Mouse (Mus musculus) MEL (cell line): Measurements from ENCODE around the gene Aplp2. TPM values are rescaled to one million over a fixed set of nuclear protein-coding genes. Genes with fewer than 3 reads are reported as not detected.

ENCODE experiments used
- DNase-seq: peaks from one replicate; pipeline ENCODE4 v3.0.0; 2011; ENCODE audit warnings: low read depth, low spot score
- H3K27ac ChIP-seq: 2 replicates; pipeline ENCODE4 v1.5.1; 2012; ENCODE audit warnings: low read depth, mild to moderate bottlenecking, control low read depth, low read length, moderate library complexity; ENCODE audit not compliant: control insufficient read depth
- H3K27me3 ChIP-seq, 2 experiments: fragments of 150-350 bp in 1 of 2; sonication (generic) in 1 of 2; 2 replicates each; pipeline ENCODE4 v1.6.1; 2012; ENCODE audit warnings: low read length in 2 of 2, mild to moderate bottlenecking in 2 of 2, improper control_type of control experiment in 1 of 2, moderate library complexity in 1 of 2; ENCODE audit not compliant: insufficient read depth in 2 of 2, control insufficient read depth in 1 of 2
- H3K36me3 ChIP-seq, 2 experiments: 2 replicates each; pipeline ENCODE4 v1.6.1; 2012 to 2014; ENCODE audit warnings: low read length in 2 of 2, improper control_type of control experiment in 1 of 2, inconsistent platforms in 1 of 2, mild to moderate bottlenecking in 1 of 2; ENCODE audit not compliant: insufficient read depth in 2 of 2, control insufficient read depth in 1 of 2
- H3K4me1 ChIP-seq, 2 experiments: fragments of 150-350 bp in 1 of 2; sonication (generic) in 1 of 2; 2 replicates each; pipeline ENCODE4 v1.6.1; 2012; ENCODE audit warnings: low read length in 2 of 2, improper control_type of control experiment in 1 of 2, mild to moderate bottlenecking in 1 of 2; ENCODE audit not compliant: insufficient read depth in 2 of 2, control insufficient read depth in 1 of 2
- H3K4me3 ChIP-seq, 2 experiments: fragments of 150-350 bp in 1 of 2; sonication (generic) in 1 of 2; 2 replicates each; pipeline ENCODE4 v1.5.1; 2012; ENCODE audit warnings: low read depth in 2 of 2, low read length in 2 of 2, mild to moderate bottlenecking in 2 of 2, moderate library complexity in 2 of 2, control low read depth in 1 of 2, improper control_type of control experiment in 1 of 2; ENCODE audit not compliant: control insufficient read depth in 1 of 2, insufficient read depth in 1 of 2
- H3K79me2 ChIP-seq: 2 replicates; pipeline ENCODE4 v1.6.1; 2012; ENCODE audit warnings: mild to moderate bottlenecking, low read length, moderate library complexity; ENCODE audit not compliant: control insufficient read depth, poor library complexity, insufficient read depth
- H3K9ac ChIP-seq: 2 replicates; pipeline ENCODE4 v1.6.1; 2012; ENCODE audit warnings: low read depth, mild to moderate bottlenecking, control low read depth, low read length, moderate library complexity; ENCODE audit not compliant: control insufficient read depth, poor library complexity, severe bottlenecking
- H3K9me3 ChIP-seq: fragments of 150-350 bp; sonication (generic); replicated peaks from 2 replicates; pipeline ENCODE4 v1.6.1; 2012; ENCODE audit warnings: mild to moderate bottlenecking, low read length, improper control_type of control experiment, moderate library complexity; ENCODE audit not compliant: insufficient read depth
- CHD1 ChIP-seq: IDR thresholded peaks from 2 replicates; pipeline ENCODE4 v1.6.1; 2012; ENCODE audit warnings: low read depth, mild to moderate bottlenecking, inconsistent platforms, low read length, improper control_type of control experiment
- CHD2 ChIP-seq: IDR thresholded peaks from 2 replicates; pipeline ENCODE4 v1.6.1; 2011; ENCODE audit warnings: low read length, improper control_type of control experiment
- CTCF ChIP-seq, 3 experiments: IDR thresholded peaks in 2 of 3; conservative IDR thresholded peaks in 1 of 3; 2 replicates each; pipeline ENCODE4 v1.5.1; 2011 to 2012; ENCODE audit warnings: low read length in 3 of 3, low read depth in 2 of 3, mild to moderate bottlenecking in 2 of 3, improper control_type of control experiment in 1 of 3, inconsistent platforms in 1 of 3, mixed read lengths in 1 of 3, moderate library complexity in 1 of 3; ENCODE audit not compliant: control insufficient read depth in 1 of 3, insufficient read depth in 1 of 3, poor library complexity in 1 of 3, severe bottlenecking in 1 of 3
- E2F4 ChIP-seq: IDR thresholded peaks from 2 replicates; pipeline ENCODE4 v1.6.1; 2011; ENCODE audit warnings: low read depth, low read length, improper control_type of control experiment, borderline replicate concordance
- ELF1 ChIP-seq: IDR thresholded peaks from 2 replicates; pipeline ENCODE4 v1.6.1; 2014; ENCODE audit warnings: low read depth, mild to moderate bottlenecking, inconsistent platforms, low read length, improper control_type of control experiment, moderate library complexity
- ETS1 ChIP-seq: IDR thresholded peaks from 2 replicates; pipeline ENCODE4 v1.6.1; 2012; ENCODE audit warnings: low read depth, mild to moderate bottlenecking, inconsistent platforms, low read length, improper control_type of control experiment, moderate library complexity
- GABPA ChIP-seq: IDR thresholded peaks from 2 replicates; pipeline ENCODE4 v1.6.1; 2012; ENCODE audit warnings: low read depth, mild to moderate bottlenecking, inconsistent platforms, low read length, improper control_type of control experiment, moderate library complexity
- GATA1 ChIP-seq: IDR thresholded peaks from 2 replicates; pipeline ENCODE4 v1.6.1; 2011; ENCODE audit warnings: low read depth, low read length, improper control_type of control experiment
- HCFC1 ChIP-seq: IDR thresholded peaks from 2 replicates; pipeline ENCODE4 v1.6.1; 2012; ENCODE audit warnings: low read depth, mild to moderate bottlenecking, inconsistent platforms, low read length, improper control_type of control experiment, moderate library complexity
- KAT2A ChIP-seq: conservative IDR thresholded peaks from 2 replicates; pipeline ENCODE4 v1.6.1; 2012; ENCODE audit warnings: low read depth, low read length, improper control_type of control experiment, inconsistent platforms
- MAFK ChIP-seq: IDR thresholded peaks from 2 replicates; pipeline ENCODE4 v1.6.1; 2011; ENCODE audit warnings: low read depth, mild to moderate bottlenecking, low read length, improper control_type of control experiment, borderline replicate concordance
- MAX ChIP-seq: IDR thresholded peaks from 2 replicates; pipeline ENCODE4 v1.6.1; 2011; ENCODE audit warnings: low read length, improper control_type of control experiment
- MAZ ChIP-seq: IDR thresholded peaks from 2 replicates; pipeline ENCODE4 v1.6.1; 2012; ENCODE audit warnings: low read depth, mild to moderate bottlenecking, inconsistent platforms, low read length, improper control_type of control experiment
- MXI1 ChIP-seq: IDR thresholded peaks from 2 replicates; pipeline ENCODE4 v1.6.1; 2011; ENCODE audit warnings: mild to moderate bottlenecking, low read depth, low read length, improper control_type of control experiment
- MYB ChIP-seq: IDR thresholded peaks from 2 replicates; pipeline ENCODE4 v1.6.1; 2011; ENCODE audit warnings: mild to moderate bottlenecking, low read depth, low read length, improper control_type of control experiment
- MYC ChIP-seq: IDR thresholded peaks from 2 replicates; pipeline ENCODE4 v1.6.1; 2011; ENCODE audit warnings: low read depth, mild to moderate bottlenecking, low read length, improper control_type of control experiment, moderate library complexity
- NRF1 ChIP-seq: IDR thresholded peaks from 2 replicates; pipeline ENCODE4 v1.6.1; 2014; ENCODE audit warnings: low read depth, mild to moderate bottlenecking, inconsistent platforms, low read length, improper control_type of control experiment, moderate library complexity; ENCODE audit not compliant: poor library complexity, insufficient read depth, severe bottlenecking
- POLR2AphosphoS5 ChIP-seq: IDR thresholded peaks from 2 replicates; pipeline ENCODE4 v1.6.1; 2012; ENCODE audit warnings: low read depth, borderline replicate concordance, mild to moderate bottlenecking, inconsistent platforms, low read length, moderate library complexity, mixed read lengths
- RCOR1 ChIP-seq: IDR thresholded peaks from 2 replicates; pipeline ENCODE4 v1.6.1; 2012; ENCODE audit warnings: low read depth, mild to moderate bottlenecking, inconsistent platforms, low read length, improper control_type of control experiment
- SMC3 ChIP-seq: IDR thresholded peaks from 2 replicates; pipeline ENCODE4 v1.6.1; 2011; ENCODE audit warnings: low read depth, low read length, improper control_type of control experiment
- TAL1 ChIP-seq: IDR thresholded peaks from 2 replicates; pipeline ENCODE4 v1.6.1; 2012; ENCODE audit warnings: mild to moderate bottlenecking, inconsistent platforms, low read length, moderate library complexity, mixed read lengths
- TBP ChIP-seq: IDR thresholded peaks from 2 replicates; pipeline ENCODE4 v1.8.0; 2011; ENCODE audit warnings: low read depth, low read length, improper control_type of control experiment
- TCF12 ChIP-seq: IDR thresholded peaks from 2 replicates; pipeline ENCODE4 v1.6.1; 2014; ENCODE audit warnings: low read depth, mild to moderate bottlenecking, inconsistent platforms, low read length, improper control_type of control experiment, moderate library complexity
- UBTF ChIP-seq: IDR thresholded peaks from 2 replicates; pipeline ENCODE4 v1.6.1; 2012; ENCODE audit warnings: low read depth, mild to moderate bottlenecking, inconsistent platforms, low read length, improper control_type of control experiment, moderate library complexity, borderline replicate concordance; ENCODE audit not compliant: insufficient read depth
- USF1 ChIP-seq: IDR thresholded peaks from 2 replicates; pipeline ENCODE4 v1.6.1; 2014; ENCODE audit warnings: low read depth, mild to moderate bottlenecking, inconsistent platforms, low read length, improper control_type of control experiment, moderate library complexity
- USF2 ChIP-seq, 2 experiments: IDR thresholded peaks; 2 replicates each; pipeline ENCODE4 v1.6.1; 2011 to 2012; ENCODE audit warnings: improper control_type of control experiment in 2 of 2, low read length in 2 of 2, borderline replicate concordance in 1 of 2, inconsistent platforms in 1 of 2, low read depth in 1 of 2, mild to moderate bottlenecking in 1 of 2; ENCODE audit not compliant: insufficient read depth in 1 of 2
- ZC3H11A ChIP-seq: IDR thresholded peaks from 2 replicates; pipeline ENCODE4 v1.6.1; 2012; ENCODE audit warnings: low read depth, mild to moderate bottlenecking, inconsistent platforms, low read length, improper control_type of control experiment
- ZKSCAN1 ChIP-seq: IDR thresholded peaks from 2 replicates; pipeline ENCODE4 v1.6.1; 2012; ENCODE audit warnings: low read depth, mild to moderate bottlenecking, inconsistent platforms, low read length, improper control_type of control experiment, moderate library complexity
- ZMIZ1 ChIP-seq: IDR thresholded peaks from 2 replicates; pipeline ENCODE4 v1.6.1; 2012; ENCODE audit warnings: low read depth, mild to moderate bottlenecking, inconsistent platforms, low read length, improper control_type of control experiment, moderate library complexity
- polyA plus RNA-seq, 2 experiments: library from polyadenylated mRNA; stranded (reverse) in 1 of 2; unstranded in 1 of 2; fragments of >175 nt in 1 of 2; fragments of >200 nt in 1 of 2; gene quantifications; 2 replicates each; pipeline versions ENCODE4 v1.2.1 to v1.2.4; 2012; ENCODE audit warnings: low replicate concordance in 2 of 2, low read depth in 1 of 2; ENCODE audit not compliant: insufficient read length in 2 of 2, insufficient read depth in 1 of 2, missing spikeins in 1 of 2
- total RNA-seq: library from RNA; depleted of rRNA; stranded (reverse); fragments of 300-350 nt; gene quantifications from 2 replicates; pipeline ENCODE4 v1.2.3, GENCODE M21; 2012

Gene Aplp2
- total and polyA plus RNA-seq, 3 experiments, result 37.6 to 60.6 TPM; not detected in 1

GRCm38 (mm10) chr9:31252182-31252799, 40.7 kb upstream of the Aplp2 start (continued):
- TF ChIP-seq CHD1 (peak; percentile 88; the same call in 1 of the 2 replicates), TCF12 (peak; percentile 77), SMC3 (no peak)
- TF ChIP-seq, all 39 proteins: peak for 19

- peaks cover 2 to 9% of the 10 kb centered on the region in 2 experiments; a peak in 3 of 4 replicates for H3K4me1 ChIP-seq
Measured at GRCm38 (mm10) chr9:31247447-31248220, 36.0 kb upstream of the Aplp2 start.

GRCm38 (mm10) chr9:31246421-31246820, 34.8 kb upstream of the Aplp2 start:
- no peak for DNase-seq
- Histone ChIP-seq H3K9ac (no peak overlapping the region), H3K27me3 (no peaks in the 10 kb centered on the region), H3K79me2 (no peaks in the 10 kb centered on the region), H3K36me3 (peaks cover 0 to 10% of the 10 kb centered on the region in 2 experiments; a peak in 2 of 4 replicates), H3K27ac (no peak overlapping the region), H3K9me3 (no peaks in the 10 kb centered on the region), H3K4me1 (peaks cover 2 to 4% of the 10 kb centered on the region in 2 experiments; a peak in 2 of 4 replicates), H3K4me3 (no peak overlapping the region)
- TF ChIP-seq GABPA (no peak), POLR2AphosphoS5 (no peak), MYC (no peak), USF1 (no peak), TAL1 (no peak), GATA1 (no peak), RCOR1 (no peak), UBTF (no peak), MAZ (no peak), ELF1 (no peak), ZMIZ1 (no peak), E2F4 (no peak), MAX (no peak), TBP (no peak), ETS1 (no peak), MXI1 (no peak), MYB (no peak), ZC3H11A (no peak), NRF1 (no peak)

More at GRCm38 (mm10) chr9:31247447-31248220, 36.0 kb upstream of the Aplp2 start:
- no peaks in the 10 kb centered on the region for H3K9me3 ChIP-seq
- H3K9ac ChIP-seq, result no peak overlapping the region
- H3K27me3 ChIP-seq, result no peaks in the 10 kb centered on the region
- TF ChIP-seq HCFC1, result no peak
- TF ChIP-seq CHD1, result no peak
- no peak for TF ChIP-seq MAX
- TF ChIP-seq SMC3, result no peak
- no peak for TF ChIP-seq MAFK
- no peak for TF ChIP-seq CHD2
- TF ChIP-seq ELF1, result no peak
- TF ChIP-seq USF2 (IDR thresholded peaks at IDR 0.05; ENCODE audit: borderline replicate concordance in 1 of 2, insufficient read depth in 1 of 2, low read depth in 1 of 2, low read length in 2 of 2), result no peak
- no peak for TF ChIP-seq ZMIZ1
- TF ChIP-seq USF1, result no peak
- TF ChIP-seq NRF1, result no peak
- TF ChIP-seq CTCF (IDR thresholded peaks at IDR 0.05 in 2 of 3, conservative IDR thresholded peaks at IDR 0.05 in 1 of 3; ENCODE audit: control insufficient read depth in 1 of 3, insufficient read depth in 1 of 3, low read depth in 2 of 3, low read length in 3 of 3, poor library complexity in 1 of 3, severe bottlenecking in 1 of 3), result no peak
- TF ChIP-seq ZKSCAN1, result no peak
- no peak for TF ChIP-seq KAT2A
- no peak for TF ChIP-seq MYB
- TF ChIP-seq, all 39 proteins: peak for 0
- Histone ChIP-seq H3K79me2 (no peaks in the 10 kb centered on the region), H3K4me3 (no peak overlapping the region), H3K27ac (no peak overlapping the region), H3K36me3 (peaks cover 0 to 15% of the 10 kb centered on the region in 2 experiments; a peak in 2 of 4 replicates)
- no peak for DNase-seq
